Mouse (Mus musculus): ENCODE measurements around the gene Dab2ip. TPM values are rescaled to one million over a fixed set of nuclear protein-coding genes. Genes with fewer than 3 reads are reported as not detected.

Dab2ip gene
- polyA plus RNA-seq, 1 experiment from 2014 or later = 48.1 TPM

DNA sequence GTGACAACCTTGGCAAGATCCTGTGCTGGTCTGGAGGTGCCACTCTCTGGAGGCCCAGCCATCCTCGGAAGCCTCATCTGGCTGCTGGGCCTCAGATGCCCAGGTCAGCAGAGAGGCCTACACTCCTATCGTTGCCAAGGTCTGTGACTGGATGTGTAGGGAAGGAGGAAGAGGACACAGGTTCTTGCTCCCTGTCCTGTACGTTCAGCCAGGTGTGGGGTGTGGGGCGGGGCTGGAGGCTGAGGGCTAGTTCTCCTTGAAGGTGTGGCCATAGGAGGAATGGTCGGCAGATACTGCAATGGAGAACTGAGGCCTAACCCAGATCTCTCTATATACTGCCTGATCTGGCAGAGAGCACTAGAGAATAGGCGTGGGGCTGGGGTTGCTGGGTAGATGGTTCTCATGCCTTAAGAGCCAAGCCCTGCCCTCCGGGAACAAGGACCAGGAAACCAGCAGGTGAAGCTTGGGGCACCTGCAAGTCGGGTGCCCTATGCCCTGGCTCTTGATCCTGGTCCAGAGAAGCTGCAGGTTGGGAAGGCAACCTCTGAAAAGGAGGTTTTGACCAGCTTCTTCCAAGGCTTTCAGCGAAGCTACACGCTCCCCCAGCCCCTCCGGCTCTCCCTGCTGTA is 134.3 kb downstream of the Dab2ip start:
- Histone ChIP-seq H3K27me3 (ENCODE audit: control insufficient read depth, insufficient read depth, low read length) (no peaks in the 10 kb centered on the region), H3K27ac (replicated peaks) (peak overlapping the region; percentile 90), H3K4me2 (replicated peaks; ENCODE audit: low read depth) (peak overlapping the region; percentile 47), H3K36me3 (ENCODE audit: control insufficient read depth, insufficient read depth, low read length) (no peaks in the 10 kb centered on the region), H3K4me1 (replicated peaks; ENCODE audit: control insufficient read depth, insufficient read depth) (peaks cover 59% of the 10 kb centered on the region), H3K4me3 (ENCODE audit: low read depth, low read length) (peak overlapping the region; percentile 24), H3K9ac (ENCODE audit: low read length) (peak overlapping the region; percentile 55), H3K9me3 (ENCODE audit: control insufficient read depth, low read length) (no peaks in the 10 kb centered on the region)
- WGBS = 49% methylated on average over 11 of the region's 11 CpGs
- TF ChIP-seq EP300 (optimal IDR thresholded peaks at IDR 0.05) (no peak), CTCF (IDR thresholded peaks at IDR 0.05; ENCODE audit: low read depth) (no peak)
- ATAC-seq (ENCODE audit: low FRiP score, low TSS enrichment) = peak; percentile 9; the same call in 1 of the 2 replicates
- DNase-seq (ENCODE audit: low spot score) = peak; percentile 77

DNA sequence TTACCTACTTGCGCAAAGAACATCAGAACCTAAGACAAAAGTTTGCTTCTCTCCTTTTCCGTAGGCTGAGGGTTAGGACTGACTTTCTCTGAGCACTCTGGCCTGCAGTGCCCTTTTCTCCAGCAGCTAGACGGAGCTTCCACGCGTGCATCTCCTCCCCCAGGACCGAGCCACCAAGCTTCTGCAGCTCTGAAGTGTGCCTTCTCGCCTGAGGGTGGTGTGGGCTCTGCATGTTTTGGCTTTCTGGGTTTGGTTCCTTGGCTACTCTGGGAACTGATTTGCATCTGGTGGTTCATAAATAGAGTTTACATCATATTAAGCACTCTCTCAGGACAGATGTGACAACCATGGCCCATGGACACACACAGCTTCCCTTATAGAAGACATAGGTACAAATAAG is 135.0 kb downstream of the Dab2ip start:
- H3K4me1 ChIP-seq (replicated peaks; ENCODE audit: control insufficient read depth, insufficient read depth) = peaks cover 57% of the 10 kb centered on the region
- TF ChIP-seq CTCF (IDR thresholded peaks at IDR 0.05; ENCODE audit: low read depth) (no peak), EP300 (optimal IDR thresholded peaks at IDR 0.05) (no peak)
- ATAC-seq (ENCODE audit: low FRiP score, low TSS enrichment) = no peak
- peak overlapping the region; percentile 24; the same call in 1 of the 2 replicates for H3K4me3 ChIP-seq (ENCODE audit: low read depth, low read length)
- peak overlapping the region; percentile 47 for H3K4me2 ChIP-seq (replicated peaks; ENCODE audit: low read depth)
- WGBS = 61% methylated on average over 7 of the region's 7 CpGs
- H3K9me3 ChIP-seq (ENCODE audit: control insufficient read depth, low read length) = no peaks in the 10 kb centered on the region
- H3K27me3 ChIP-seq (ENCODE audit: control insufficient read depth, insufficient read depth, low read length) = no peaks in the 10 kb centered on the region
- no peak for DNase-seq (ENCODE audit: low spot score)
- H3K27ac ChIP-seq (replicated peaks) = peak overlapping the region; percentile 90; the same call in 1 of the 2 replicates
- H3K36me3 ChIP-seq (ENCODE audit: control insufficient read depth, insufficient read depth, low read length) = no peaks in the 10 kb centered on the region
- H3K9ac ChIP-seq (ENCODE audit: low read length) = no peak overlapping the region; the same call in 1 of the 2 replicates

DNA sequence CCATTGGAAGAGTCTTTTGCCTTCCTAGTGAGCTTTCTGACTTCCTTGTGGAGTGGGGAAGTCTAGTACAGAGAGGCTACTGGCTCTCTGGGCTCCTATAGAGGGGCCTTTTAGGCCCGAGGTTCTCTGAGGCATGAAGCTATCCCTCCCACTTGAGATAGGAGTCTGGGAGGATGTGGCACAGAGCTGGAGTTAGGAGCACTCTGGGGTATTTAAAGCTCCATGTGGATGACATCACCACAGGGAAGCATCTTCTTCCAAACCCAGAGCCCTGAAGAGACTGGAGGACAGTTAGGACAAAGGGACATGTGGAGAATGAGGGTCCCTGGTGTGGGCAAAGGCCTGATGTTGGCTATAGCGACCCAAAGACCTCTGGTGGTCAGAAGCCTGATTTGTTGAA is 136.0 kb downstream of the Dab2ip start:
- Histone ChIP-seq H3K9ac (ENCODE audit: low read length) (no peak overlapping the region), H3K27me3 (ENCODE audit: control insufficient read depth, insufficient read depth, low read length) (no peaks in the 10 kb centered on the region), H3K27ac (replicated peaks) (no peak overlapping the region), H3K4me3 (ENCODE audit: low read depth, low read length) (no peak overlapping the region), H3K4me1 (replicated peaks; ENCODE audit: control insufficient read depth, insufficient read depth) (peaks cover 49% of the 10 kb centered on the region), H3K36me3 (ENCODE audit: control insufficient read depth, insufficient read depth, low read length) (no peaks in the 10 kb centered on the region), H3K4me2 (replicated peaks; ENCODE audit: low read depth) (no peak overlapping the region), H3K9me3 (ENCODE audit: control insufficient read depth, low read length) (no peaks in the 10 kb centered on the region)
- TF ChIP-seq CTCF (IDR thresholded peaks at IDR 0.05; ENCODE audit: low read depth) (no peak), EP300 (optimal IDR thresholded peaks at IDR 0.05) (no peak)
- no peak for DNase-seq (ENCODE audit: low spot score)
- 52% methylated on average over 2 of the region's 2 CpGs for WGBS
- no peak for ATAC-seq (ENCODE audit: low FRiP score, low TSS enrichment)

DNA sequence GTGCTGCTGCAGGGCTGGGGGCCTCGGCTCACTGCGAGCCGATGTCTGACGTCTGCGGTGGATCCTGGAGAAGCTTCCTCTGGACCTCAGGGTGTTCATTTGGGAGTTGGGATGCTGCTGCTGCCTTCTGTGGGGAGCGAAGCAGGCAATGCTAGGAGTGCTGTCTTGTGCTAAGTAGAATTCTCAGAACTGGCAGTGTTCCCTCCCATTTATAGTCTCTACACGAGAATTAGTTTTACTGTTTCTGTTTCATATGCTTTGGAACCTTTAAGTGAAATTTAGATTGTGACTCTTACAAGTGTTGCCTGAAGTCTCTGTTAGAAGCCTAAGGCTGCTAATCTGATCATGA is 138.1 kb downstream of the Dab2ip start:
- H3K4me2 ChIP-seq (replicated peaks; ENCODE audit: low read depth) = peak overlapping the region; percentile 57
- no peaks in the 10 kb centered on the region for H3K27me3 ChIP-seq (ENCODE audit: control insufficient read depth, insufficient read depth, low read length)
- peak overlapping the region; percentile 24; the same call in 1 of the 2 replicates for H3K4me3 ChIP-seq (ENCODE audit: low read depth, low read length)
- no peaks in the 10 kb centered on the region for H3K9me3 ChIP-seq (ENCODE audit: control insufficient read depth, low read length)
- no peak for TF ChIP-seq CTCF (IDR thresholded peaks at IDR 0.05; ENCODE audit: low read depth)
- TF ChIP-seq EP300 (optimal IDR thresholded peaks at IDR 0.05) = no peak
- H3K4me1 ChIP-seq (replicated peaks; ENCODE audit: control insufficient read depth, insufficient read depth) = peaks cover 44% of the 10 kb centered on the region
- WGBS = 31% methylated on average over 7 of the region's 7 CpGs
- no peak for DNase-seq (ENCODE audit: low spot score)
- peak overlapping the region; percentile 32; the same call in 1 of the 2 replicates for H3K9ac ChIP-seq (ENCODE audit: low read length)
- no peaks in the 10 kb centered on the region for H3K36me3 ChIP-seq (ENCODE audit: control insufficient read depth, insufficient read depth, low read length)
- no peak; the same call in 1 of the 2 replicates for ATAC-seq (ENCODE audit: low FRiP score, low TSS enrichment)
- peak overlapping the region; percentile 95 for H3K27ac ChIP-seq (replicated peaks)

DNA sequence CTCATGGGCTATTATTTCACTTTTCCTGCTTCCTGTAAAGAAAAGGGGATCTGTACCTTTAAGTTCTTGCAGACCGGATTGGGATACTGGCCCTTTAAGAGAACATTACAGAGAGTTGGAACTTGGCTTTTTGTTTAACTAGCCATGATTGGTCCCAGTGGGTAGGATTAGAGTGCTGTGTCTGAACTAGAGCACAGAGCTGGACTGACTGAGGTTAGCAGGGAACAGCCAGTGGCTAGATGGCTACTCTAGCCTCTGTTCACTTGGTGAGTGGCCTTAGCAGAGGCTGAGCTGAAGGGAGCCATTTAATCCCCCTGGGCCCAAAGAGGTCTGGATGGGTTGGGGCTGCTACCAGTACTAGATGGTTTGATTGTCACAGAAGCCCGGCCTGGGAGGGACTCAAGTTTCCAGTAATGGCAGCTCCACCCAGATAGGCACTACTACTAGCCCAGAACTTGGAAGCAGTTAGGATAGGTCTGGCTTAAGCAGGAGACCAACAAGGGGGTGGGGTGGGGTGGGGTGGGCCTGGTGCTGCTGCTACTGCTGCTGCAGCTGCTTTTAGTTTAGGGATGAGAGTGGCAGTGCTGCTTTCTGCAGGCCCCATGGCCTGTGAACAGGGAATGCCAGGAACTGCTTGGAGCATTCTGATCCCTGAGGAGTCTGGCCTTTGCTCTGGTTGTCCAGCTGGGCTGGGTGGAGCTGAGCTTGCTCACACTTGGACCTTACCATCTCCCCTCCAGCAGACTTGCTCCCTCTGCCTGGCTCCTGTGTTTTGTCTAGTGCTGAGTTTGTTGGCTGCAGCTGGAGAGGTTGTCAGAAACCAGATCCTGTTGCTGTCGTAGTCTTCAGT is 138.7 kb downstream of the Dab2ip start:
- 14% methylated on average over 3 of the region's 3 CpGs for WGBS
- H3K27me3 ChIP-seq (ENCODE audit: control insufficient read depth, insufficient read depth, low read length) = no peaks in the 10 kb centered on the region
- ATAC-seq (ENCODE audit: low FRiP score, low TSS enrichment) (peak; percentile 86), DNase-seq (ENCODE audit: low spot score) (peak; percentile 65)
- peak overlapping the region; percentile 95 for H3K27ac ChIP-seq (replicated peaks)
- H3K4me1 ChIP-seq (replicated peaks; ENCODE audit: control insufficient read depth, insufficient read depth) = peaks cover 39% of the 10 kb centered on the region
- peak overlapping the region; percentile 24 for H3K4me3 ChIP-seq (ENCODE audit: low read depth, low read length)
- H3K9ac ChIP-seq (ENCODE audit: low read length) = peak overlapping the region; percentile 45
- peak; percentile 40; the same call in 1 of the 2 replicates for TF ChIP-seq CTCF (IDR thresholded peaks at IDR 0.05; ENCODE audit: low read depth)
- no peak for TF ChIP-seq EP300 (optimal IDR thresholded peaks at IDR 0.05)
- no peaks in the 10 kb centered on the region for H3K36me3 ChIP-seq (ENCODE audit: control insufficient read depth, insufficient read depth, low read length)
- H3K4me2 ChIP-seq (replicated peaks; ENCODE audit: low read depth) = peak overlapping the region; percentile 57
- no peaks in the 10 kb centered on the region for H3K9me3 ChIP-seq (ENCODE audit: control insufficient read depth, low read length)
